Mouse (Mus musculus): ENCODE data around the gene Rab37. TPM values are rescaled to one million over a fixed set of nuclear protein-coding genes. Genes with fewer than 3 reads are reported as not detected.

Rab37 gene
- polyA plus RNA-seq (2017; shearing (Covaris generic)) = 73.7 TPM

GRCm38 (mm10) chr11:115091362-115091901, at the start of gene Rab37:
Rab37 (plus strand) TSS chr11:115091431.

DNA sequence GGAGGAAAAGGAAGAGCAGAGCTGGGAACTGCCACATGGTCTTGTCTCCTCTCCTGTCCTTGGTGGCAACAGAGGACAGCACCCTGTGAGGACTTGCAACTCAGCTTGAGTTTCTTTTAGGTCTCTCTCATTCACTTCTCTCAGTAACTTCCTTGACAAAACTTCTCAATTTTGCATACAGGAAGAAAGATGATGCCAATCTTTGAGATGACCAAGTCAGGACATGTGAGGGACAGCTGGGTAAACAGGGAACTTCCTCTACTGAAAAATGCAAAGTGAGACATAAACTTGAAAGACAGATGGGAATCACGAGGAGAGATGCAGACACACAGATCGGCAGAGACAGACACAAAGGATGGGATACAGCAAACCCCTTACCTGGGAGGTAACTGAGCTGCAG, 43.0 kb upstream of the Rab37 start, which contains the start of gene Cd300ld3:
Gene Cd300ld3, minus strand, starts transcription at position 151 of the 400 bp plus-strand sequence.

GRCm38 (mm10) chr11:115062077-115062476, 29.2 kb upstream of the Rab37 start, which contains the start of gene Cd300e:
Cd300e (minus strand) TSS chr11:115062177.

DNA sequence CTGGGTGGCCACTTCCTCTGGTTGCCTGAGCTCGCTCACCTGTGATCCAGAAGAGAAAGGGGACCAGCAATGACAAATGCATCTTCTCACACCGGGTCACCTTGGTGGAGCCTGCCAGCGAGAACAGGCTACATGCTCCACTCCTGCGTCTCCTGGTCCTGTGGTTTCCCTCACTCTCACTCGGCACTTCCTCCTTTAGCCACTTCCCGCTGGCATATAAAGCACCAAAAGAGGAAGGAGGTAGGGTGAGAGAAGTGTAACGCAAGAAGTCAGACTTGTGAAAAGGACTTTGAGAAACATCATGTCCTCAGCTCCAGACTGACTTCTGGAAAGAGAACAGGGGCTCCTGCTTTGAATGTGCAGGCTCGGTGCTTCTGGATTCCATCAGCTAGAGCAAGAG, 42.6 kb downstream of the Rab37 start, which contains the start of gene Cd300lf:
Gene Cd300lf, minus strand, starts transcription at position 193 of the 400 bp plus-strand sequence.

DNA sequence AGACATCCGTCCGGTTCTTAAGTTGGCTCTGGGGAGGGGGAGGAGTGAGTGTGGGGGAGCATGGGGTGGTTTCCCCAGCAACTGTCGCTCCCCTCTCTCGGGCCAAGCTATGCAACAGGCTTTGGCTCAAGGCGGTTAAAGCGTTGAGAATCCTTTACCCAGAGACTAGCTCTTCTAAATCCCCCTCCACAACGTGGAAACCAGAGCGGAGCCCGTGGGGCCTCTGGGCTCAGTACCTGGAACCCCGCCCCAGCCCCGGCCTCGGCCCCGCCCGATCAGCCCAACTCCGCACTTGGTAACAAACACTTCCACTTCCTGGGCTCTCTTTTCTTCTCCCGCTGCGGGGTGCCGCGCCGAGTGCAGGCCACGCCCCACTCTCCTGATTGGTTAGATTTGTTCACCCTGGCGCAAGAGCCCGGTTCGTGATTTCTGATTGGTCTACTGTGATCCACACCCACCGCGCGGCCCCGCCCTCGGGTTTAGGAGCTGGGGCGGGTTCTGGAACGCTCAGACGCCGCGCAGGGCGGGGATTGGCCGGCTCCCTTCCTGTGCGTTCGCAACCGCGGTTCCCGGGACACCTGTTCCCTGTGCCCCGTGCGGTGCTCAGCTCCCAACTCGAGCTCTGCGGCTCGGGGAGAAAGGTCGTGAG, 71.7 kb downstream of the Rab37 start, which contains the start of gene Slc9a3r1:
Gene Slc9a3r1, plus strand, starts transcription at position 510 of the 649 bp plus-strand sequence.

DNA sequence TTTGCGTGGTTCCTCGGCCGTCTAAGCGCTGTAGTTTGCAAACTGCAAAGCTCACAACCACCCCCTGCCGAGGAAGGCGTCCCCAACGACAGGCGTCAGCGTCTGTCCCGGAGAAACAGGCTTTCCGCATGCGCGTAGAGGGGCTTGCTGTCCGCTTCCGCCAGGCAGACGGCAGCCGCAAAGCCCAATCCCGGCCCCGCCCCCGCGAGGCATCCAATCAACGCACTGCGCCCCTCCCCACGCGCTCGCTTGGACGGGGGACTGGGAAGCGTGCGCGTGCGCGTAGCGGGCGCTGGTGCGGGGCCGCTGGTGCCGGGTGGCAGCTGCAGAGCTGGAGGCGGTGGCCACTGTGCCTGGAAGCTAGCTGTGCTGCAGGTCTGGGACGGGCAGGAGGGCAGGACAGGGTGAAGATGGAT, 96.0 kb downstream of the Rab37 start, which contains the start of gene Tmem104:
Gene Tmem104, plus strand, starts transcription at position 264 of the 416 bp plus-strand sequence.

GRCm38 (mm10) chr11:115187693-115188092, 96.5 kb downstream of the Rab37 start, which contains the start of gene Nat9:
Nat9 (minus strand) TSS chr11:115187859.

Other genes starting within 250 kb of the Rab37 start
- not detected for gene Gprc5c, start 240.3 kb upstream of the Rab37 start, polyA plus RNA-seq (2017; shearing (Covaris generic))
- gene Cd300a, start 201.4 kb upstream of the Rab37 start, polyA plus RNA-seq (2017; shearing (Covaris generic)) = 0.07 TPM
- not detected for gene Cd300lb, start 157.0 kb upstream of the Rab37 start, polyA plus RNA-seq (2017; shearing (Covaris generic))
- gene Cd300c, start 122.3 kb upstream of the Rab37 start, polyA plus RNA-seq (2017; shearing (Covaris generic)) = not detected
- not detected for gene Cd300ld, start 101.5 kb upstream of the Rab37 start, polyA plus RNA-seq (2017; shearing (Covaris generic))
- not detected for gene Cd300c2, start 89.6 kb upstream of the Rab37 start, polyA plus RNA-seq (2017; shearing (Covaris generic))
- not detected for gene Cd300ld2, start 75.2 kb upstream of the Rab37 start, polyA plus RNA-seq (2017; shearing (Covaris generic))
- gene Cd300ld4, start 64.4 kb upstream of the Rab37 start, polyA plus RNA-seq (2017; shearing (Covaris generic)) = not detected
- not detected for gene Cd300ld5, start 53.7 kb upstream of the Rab37 start, polyA plus RNA-seq (2017; shearing (Covaris generic))
- gene Cd300ld3, start 43.0 kb upstream of the Rab37 start, polyA plus RNA-seq (2017; shearing (Covaris generic)) = not detected
- gene Cd300e, start 29.3 kb upstream of the Rab37 start, polyA plus RNA-seq (2017; shearing (Covaris generic)) = not detected
- 0.52 TPM for gene Cd300lf, start 42.6 kb downstream of the Rab37 start, polyA plus RNA-seq (2017; shearing (Covaris generic))
- 179 TPM for gene Slc9a3r1, start 71.9 kb downstream of the Rab37 start, polyA plus RNA-seq (2017; shearing (Covaris generic))
- gene Tmem104, start 96.1 kb downstream of the Rab37 start, polyA plus RNA-seq (2017; shearing (Covaris generic)) = 11.8 TPM
- 7.1 TPM for gene Nat9, start 96.4 kb downstream of the Rab37 start, polyA plus RNA-seq (2017; shearing (Covaris generic))
- not detected for gene Grin2c, start 175.8 kb downstream of the Rab37 start, polyA plus RNA-seq (2017; shearing (Covaris generic))
- gene Fdxr, start 185.6 kb downstream of the Rab37 start, polyA plus RNA-seq (2017; shearing (Covaris generic)) = 16.6 TPM
- gene Fads6, start 206.2 kb downstream of the Rab37 start, polyA plus RNA-seq (2017; shearing (Covaris generic)) = 0.30 TPM
- not detected for gene Otop2, start 215.7 kb downstream of the Rab37 start, polyA plus RNA-seq (2017; shearing (Covaris generic))
- gene Ush1g, start 230.6 kb downstream of the Rab37 start, polyA plus RNA-seq (2017; shearing (Covaris generic)) = not detected
- gene Otop3, start 243.3 kb downstream of the Rab37 start, polyA plus RNA-seq (2017; shearing (Covaris generic)) = not detected